ENCODE assay signal across 12 mouse cellular contexts in genomic region chr14:27050560-27051510, GRCm38 (mm10). TPM values are rescaled to one million over a fixed set of nuclear protein-coding genes. Genes with fewer than 3 reads are reported as not detected.
A peak's percentile ranks its signal among the peaks of the same experiment; 100 is the strongest.
DNase-seq lines count a peak whose midpoint lies in the region; ATAC-seq lines count a peak whose summit lies in the region.
"Had no signal": no experiment of that assay in that cellular context is flagged by ENCODE, and none has a peak within 500 bp of the region (broad histone marks: within the 10 kb centered on the region; RNA-seq: fewer than 3 reads in every experiment).

No protein-coding gene starts in this region.

- no peak overlapping the region for H3K9ac ChIP-seq in forebrain, embryonic 15.5 days (replicated peaks)
- H3K9ac ChIP-seq: heart, embryonic 15.5 days had no signal

- H3K4me3 ChIP-seq in forebrain, embryonic 15.5 days, result no peak overlapping the region
- H3K4me3 ChIP-seq: heart, embryonic 15.5 days had no signal

- intact Hi-C loops in left cerebral cortex, postnatal 4 days (cut with DNase I), result no loop called here

- peak; percentile 74 for ATAC-seq in forebrain, embryonic 15.5 days (replicated peaks)
- ATAC-seq in inflammation-experienced regulatory T-cells, adult 6 months, result no peak
- ATAC-seq: CD4-positive, CD25-positive, alpha-beta regulatory T cell, adult 4 months had no signal

- peaks cover 21% of the 10 kb centered on the region for H3K4me1 ChIP-seq in forebrain, embryonic 15.5 days

- no peaks in the 10 kb centered on the region for H3K9me3 ChIP-seq in forebrain, embryonic 15.5 days
- H3K9me3 ChIP-seq: heart, embryonic 15.5 days had no signal

- H3K4me2 ChIP-seq in forebrain, embryonic 15.5 days (replicated peaks), result no peak overlapping the region
- H3K4me2 ChIP-seq: heart, embryonic 15.5 days had no signal

- WGBS in forebrain, embryonic 15.5 days, result 19% methylated on average over 18 of the region's 18 CpGs

- peak overlapping the region; percentile 17; the same call in 1 of the 2 replicates for H3K27ac ChIP-seq in forebrain, embryonic 15.5 days (replicated peaks)
- H3K27ac ChIP-seq: heart, embryonic 15.5 days had no signal

- H3K36me3 ChIP-seq in forebrain, embryonic 15.5 days, result no peaks in the 10 kb centered on the region
- H3K36me3 ChIP-seq: heart, embryonic 15.5 days had no signal

- no peaks in the 10 kb centered on the region for H3K27me3 ChIP-seq in forebrain, embryonic 15.5 days
- H3K27me3 ChIP-seq: heart, embryonic 15.5 days had no signal

- peak; percentile 30 for DNase-seq in left cerebral cortex, postnatal 4 days
- no peak for DNase-seq in left cerebral cortex, adult 9 months (ENCODE audit: low spot score in 2 of 2)
- DNase-seq in mesoderm, embryonic 11.5 days (ENCODE audit: low read depth, low spot score), result peak; percentile 72
- no peak for DNase-seq in frontal cortex, postnatal 36 days (ENCODE audit: low spot score in 2 of 2)
- no peak for DNase-seq in heart, postnatal 4 days
- no peak for DNase-seq in cerebellum, postnatal 14 days
- DNase-seq: cerebellum, adult 18-20 months; lung, adult 2 months had no signal

RNA-seq across cellular contexts. Expression of gene Il17rd, which starts 12.1 kb away (rescaled TPM):
- total RNA-seq in left cerebral cortex, postnatal 4 days (2021), result 1 to 10 TPM; 4.7 to 5.4 TPM
- 1.5 and 1.8 TPM in 2 replicates for polyA plus RNA-seq in forebrain, embryonic 15.5 days (2015; fragmentation: Nextera tagmentation; extraction: Ambion mirVana)
- polyA plus RNA-seq in inflammation-experienced regulatory T-cells, adult 6 months (2017; shearing (Covaris generic)), result under 1 TPM; 0.18 to 0.40 (median 0.21) TPM
- 1 to 10 TPM; 4.9 to 5.4 TPM for total RNA-seq in heart, postnatal 4 days (2021)

RNA-seq across cellular contexts. Expression of gene Hesx1, which starts 56.6 kb away (rescaled TPM):
- total RNA-seq in left cerebral cortex, postnatal 4 days (2021), result not detected
- not detected in 2 replicates for polyA plus RNA-seq in forebrain, embryonic 15.5 days (2015; fragmentation: Nextera tagmentation; extraction: Ambion mirVana)
- polyA plus RNA-seq in inflammation-experienced regulatory T-cells, adult 6 months (2017; shearing (Covaris generic)), result 1 to 10 TPM in 2 of 3 experiments, not detected in 1; 1.6 to 2.8 TPM
- under 1 TPM in 1 of 2 experiments, not detected in 1; 0.23 TPM for total RNA-seq in heart, postnatal 4 days (2021)
- polyA plus RNA-seq: heart, embryonic 15.5 days; lung, adult 2 months had no signal

Comparison
In these comparisons a context has a peak if more than half of its experiments do, and no peak if none do; other contexts are left out.
1. DNase-seq: peak in left cerebral cortex, postnatal 4 days (single experiment) and mesoderm, embryonic 11.5 days (single experiment); none in left cerebral cortex, adult 9 months (0 of 2), frontal cortex, postnatal 36 days (0 of 2), heart, postnatal 4 days (single experiment) and cerebellum, postnatal 14 days (0 of 2).